Mouse (Mus musculus) forebrain, postnatal 0 days (tissue): Measurements from ENCODE around the gene Egfem1. TPM values are rescaled to one million over a fixed set of nuclear protein-coding genes. Genes with fewer than 3 reads are reported as not detected.

Experiments used
- ATAC-seq: fragments of 200-750 bp; cut with Nextera tagmentation; 2 replicates; pipeline ENCODE4 v1.8.0; 2017; ENCODE audit warnings: mild to moderate bottlenecking, moderate library complexity
- DNase-seq: peaks from one replicate; pipeline ENCODE4 v3.0.0-alpha.2; 2015
- H3K27ac ChIP-seq: fragments of 300-500 bp; sonication (generic); 2 replicates; pipeline ENCODE4 v1.5.1; 2014; ENCODE audit warnings: low read depth, mild to moderate bottlenecking, antibody characterized with exemption, low read length, moderate library complexity, mixed read lengths
- H3K27me3 ChIP-seq: fragments of 300-500 bp; sonication (generic); 2 replicates; pipeline ENCODE4 v1.6.1; 2014; ENCODE audit warnings: mild to moderate bottlenecking, low read length, mixed read lengths; ENCODE audit not compliant: insufficient read depth
- H3K36me3 ChIP-seq: fragments of 300-500 bp; sonication (generic); 2 replicates; pipeline ENCODE4 v1.6.1; 2014; ENCODE audit warnings: mild to moderate bottlenecking, moderate library complexity; ENCODE audit not compliant: insufficient read depth
- H3K4me1 ChIP-seq: fragments of 300-500 bp; sonication (generic); 2 replicates; pipeline ENCODE4 v1.6.1; 2014; ENCODE audit warnings: antibody characterized with exemption; ENCODE audit not compliant: insufficient read depth
- H3K4me2 ChIP-seq: fragments of 300-500 bp; sonication (generic); 2 replicates; pipeline ENCODE4 v1.6.1; 2014; ENCODE audit warnings: low read depth, mild to moderate bottlenecking, moderate library complexity
- H3K4me3 ChIP-seq: fragments of 300-500 bp; sonication (generic); 2 replicates; pipeline ENCODE4 v1.5.1; 2014; ENCODE audit warnings: low read depth, low read length, mixed read lengths
- H3K9ac ChIP-seq: fragments of 300-500 bp; sonication (generic); 2 replicates; pipeline ENCODE4 v1.6.1; 2014; ENCODE audit warnings: mild to moderate bottlenecking
- H3K9me3 ChIP-seq: fragments of 300-500 bp; sonication (generic); 2 replicates; pipeline ENCODE4 v1.6.1; 2016; ENCODE audit warnings: low read length
- CTCF ChIP-seq: sonication (generic); IDR thresholded peaks from 2 replicates; pipeline ENCODE4 v1.5.1; 2016; ENCODE audit warnings: antibody characterized with exemption, control low read depth, low read depth
- WGBS: fragments of 180-500 bp; shearing (Covaris S2); extraction: QIAGEN DNeasy Blood & Tissue Kit; methylation state at CpG from one replicate; pipeline ENCODE4 v1.1.7; 2014; 5-methylcytosine and 5-hydroxymethylcytosine counted together
- polyA plus RNA-seq: library from polyadenylated mRNA; unstranded; fragments of >200 nt; fragmentation: Nextera tagmentation; extraction: Ambion mirVana; gene quantifications from 2 replicates; pipeline ENCODE4 v1.2.1, GENCODE M21; 2015
- total RNA-seq: library from RNA; depleted of rRNA; stranded (reverse); fragments of >200 nt; gene quantifications from 2 replicates; pipeline ENCODE4 v1.2.3, GENCODE M21; 2014

Gene Egfem1
- total and polyA plus RNA-seq, 2 experiments from 2014 or later: 5.0 to 14.3 TPM

DNA sequence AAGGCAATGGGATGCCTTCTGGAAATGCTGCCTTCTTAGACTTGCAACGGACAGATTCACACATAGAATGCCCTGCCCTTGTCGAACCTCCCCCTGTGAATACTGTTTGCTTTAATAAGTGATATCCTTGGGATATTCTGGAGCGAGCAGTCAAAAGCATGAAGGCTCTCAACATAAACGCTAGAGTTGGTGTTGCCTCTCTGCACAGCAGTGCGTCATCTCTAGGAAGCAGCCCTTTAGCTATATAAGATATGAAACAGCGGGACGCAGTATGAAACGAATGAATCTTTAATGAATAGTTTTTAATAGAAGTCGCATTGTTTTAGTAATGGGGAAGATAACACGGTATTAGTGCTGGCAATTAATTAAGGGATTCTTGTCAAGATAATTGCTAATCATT is 101.2 kb downstream of the Egfem1 start:
- Histone ChIP-seq H3K9me3 (no peaks in the 10 kb centered on the region), H3K4me1 (no peaks in the 10 kb centered on the region), H3K36me3 (no peaks in the 10 kb centered on the region), H3K27ac (no peak overlapping the region; the same call in 1 of the 2 replicates), H3K27me3 (no peaks in the 10 kb centered on the region), H3K4me3 (no peak overlapping the region), H3K4me2 (no peak overlapping the region), H3K9ac (no peak overlapping the region)
- no peak for TF ChIP-seq CTCF
- ATAC-seq (peak; percentile 43; the same call in 1 of the 2 replicates), DNase-seq (no peak)
- WGBS: 52% methylated on average over 10 of the region's 10 CpGs

DNA sequence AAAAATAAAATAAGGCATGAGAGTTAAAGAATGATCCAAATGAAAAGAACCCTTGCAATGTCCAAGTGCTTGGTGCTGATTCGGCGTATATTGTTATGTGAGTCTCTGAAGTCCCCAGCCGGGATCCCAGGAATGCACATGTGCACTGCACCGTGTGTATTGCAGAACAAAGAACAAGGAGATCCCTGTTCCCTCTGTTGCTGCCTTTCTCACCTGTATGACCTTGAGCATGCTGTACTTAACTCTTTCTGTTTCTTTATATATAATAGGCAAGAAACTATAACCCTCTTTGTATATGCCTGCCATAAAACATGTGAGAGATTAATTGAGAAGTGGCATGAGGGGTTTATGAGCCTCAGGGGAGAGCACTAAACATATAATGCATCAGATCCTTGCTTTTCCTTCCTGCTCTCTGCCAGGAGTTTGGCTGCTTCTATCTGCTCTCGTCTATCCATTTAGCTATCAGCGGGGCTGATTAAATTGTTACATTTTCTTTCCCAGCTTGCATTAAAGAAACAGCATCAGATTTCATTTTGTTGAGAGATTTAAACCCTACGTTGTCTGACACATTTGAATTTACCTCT is 101.9 kb downstream of the Egfem1 start:
- no peaks in the 10 kb centered on the region for H3K36me3 ChIP-seq
- H3K9me3 ChIP-seq: no peaks in the 10 kb centered on the region
- H3K4me2 ChIP-seq: no peak overlapping the region
- H3K27me3 ChIP-seq: no peaks in the 10 kb centered on the region
- H3K27ac ChIP-seq: 0 out of 2 replicates have a peak overlapping the region, but pooled peaks have one; percentile 10
- no peak overlapping the region for H3K9ac ChIP-seq
- H3K4me3 ChIP-seq: no peak overlapping the region
- 31% methylated on average over 7 of the region's 7 CpGs for WGBS
- no peaks in the 10 kb centered on the region for H3K4me1 ChIP-seq
- no peak for TF ChIP-seq CTCF
- DNase-seq (no peak), ATAC-seq (no peak; the same call in 1 of the 2 replicates)

DNA sequence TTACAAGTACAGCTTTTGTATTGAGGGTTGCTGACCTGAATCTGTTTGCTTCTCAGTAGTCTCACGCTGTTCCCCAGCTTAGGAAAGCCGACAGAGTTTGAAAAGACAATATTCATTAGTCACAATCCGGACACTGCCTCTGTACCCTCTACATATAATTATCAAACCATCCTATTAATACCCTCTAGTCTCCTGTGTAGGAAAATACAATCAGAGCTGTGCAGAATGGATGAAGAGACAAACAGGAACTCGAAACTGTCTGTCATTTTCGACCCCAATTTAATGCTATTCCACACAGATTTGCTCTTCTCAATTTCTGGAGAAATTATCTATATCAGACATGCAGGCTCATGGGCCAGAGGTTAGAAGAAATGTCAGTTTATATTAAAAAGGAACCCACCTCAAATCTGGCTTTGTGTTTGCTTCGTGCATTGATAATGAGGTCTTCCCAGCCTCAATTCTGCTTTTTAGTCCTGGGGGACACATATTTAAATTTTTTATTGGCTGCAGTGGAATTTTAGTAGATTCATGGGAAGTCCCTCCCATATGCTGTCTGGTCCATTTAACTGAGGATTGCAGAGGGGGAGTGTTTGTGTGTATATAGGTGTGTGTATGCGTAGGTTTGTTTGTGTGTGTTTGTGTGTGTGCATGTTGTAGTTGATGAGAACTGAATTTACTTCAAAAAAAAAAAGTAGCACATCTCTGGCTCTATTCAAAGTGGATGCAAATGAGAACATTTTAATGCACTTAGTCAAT is 102.8 kb downstream of the Egfem1 start:
- no peaks in the 10 kb centered on the region for H3K27me3 ChIP-seq
- TF ChIP-seq CTCF: no peak
- no peaks in the 10 kb centered on the region for H3K36me3 ChIP-seq
- H3K4me3 ChIP-seq: no peak overlapping the region
- H3K9ac ChIP-seq: no peak overlapping the region
- H3K4me1 ChIP-seq: no peaks in the 10 kb centered on the region
- 51% methylated on average over 7 of the region's 7 CpGs for WGBS
- DNase-seq: no peak
- H3K9me3 ChIP-seq: no peaks in the 10 kb centered on the region
- H3K4me2 ChIP-seq: no peak overlapping the region
- no peak for ATAC-seq
- H3K27ac ChIP-seq: no peak overlapping the region

DNA sequence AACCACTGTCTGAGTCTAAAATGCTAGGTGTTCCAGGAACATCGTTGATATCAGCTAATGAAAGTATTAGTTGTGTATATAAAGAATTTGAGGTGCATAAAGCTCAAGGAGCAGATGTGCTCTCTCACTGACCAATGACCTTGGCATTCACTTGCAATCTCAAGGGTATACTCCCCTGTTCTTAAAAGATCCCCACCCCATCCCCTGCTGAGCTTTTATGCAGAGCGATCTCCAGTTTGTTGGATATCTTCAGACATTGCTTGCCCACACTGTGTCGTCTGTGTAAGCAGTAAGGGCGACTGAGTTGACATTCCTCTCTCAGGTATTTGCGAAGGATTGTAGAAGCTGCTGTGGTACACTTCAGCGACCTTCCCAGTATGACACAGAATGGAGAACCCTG is 108.4 kb downstream of the Egfem1 start:
- DNase-seq (no peak), ATAC-seq (no peak)
- Histone ChIP-seq H3K27me3 (no peaks in the 10 kb centered on the region), H3K4me1 (no peaks in the 10 kb centered on the region), H3K36me3 (no peaks in the 10 kb centered on the region), H3K9ac (no peak overlapping the region), H3K9me3 (no peaks in the 10 kb centered on the region), H3K27ac (no peak overlapping the region), H3K4me2 (no peak overlapping the region), H3K4me3 (no peak overlapping the region)
- 73% methylated on average over 6 of the region's 6 CpGs for WGBS
- no peak for TF ChIP-seq CTCF

DNA sequence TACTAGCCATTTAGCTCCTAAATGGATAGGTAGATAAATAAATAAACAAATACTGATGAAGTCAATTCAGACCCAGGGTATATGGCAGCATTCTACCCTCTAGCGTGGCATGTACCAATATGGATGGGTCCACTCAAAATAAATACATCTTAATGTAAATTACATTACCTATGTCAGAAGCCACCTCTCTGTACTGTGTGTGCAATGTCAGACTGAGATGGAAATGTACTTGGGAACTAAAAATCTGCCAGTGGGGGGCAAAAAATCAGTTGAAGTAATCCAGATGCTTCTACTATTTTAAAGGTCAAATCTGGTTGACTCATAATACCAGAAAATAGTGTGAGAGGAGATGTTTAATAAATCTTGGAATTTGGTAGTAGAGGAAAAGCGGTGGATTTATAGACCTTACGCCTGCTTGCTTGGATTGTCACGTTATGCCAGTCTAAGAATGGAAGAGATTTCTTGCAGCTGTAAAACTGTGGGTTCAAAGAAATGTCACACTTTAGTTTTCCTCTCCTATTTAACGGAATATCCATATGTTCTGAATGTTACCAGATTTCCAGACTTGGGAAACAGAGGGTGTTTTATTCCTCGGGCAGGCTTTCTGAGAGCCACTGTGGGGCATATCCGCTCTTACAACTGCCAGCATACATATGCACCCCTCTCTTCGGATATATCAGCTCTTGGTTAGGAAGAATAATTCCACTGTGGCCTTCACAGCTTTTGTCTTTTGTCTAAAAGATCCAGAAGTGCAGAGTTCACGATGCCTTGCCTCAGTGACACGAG is 116.1 kb downstream of the Egfem1 start:
- Histone ChIP-seq H3K4me3 (no peak overlapping the region), H3K27me3 (no peaks in the 10 kb centered on the region), H3K4me2 (no peak overlapping the region), H3K36me3 (no peaks in the 10 kb centered on the region), H3K9me3 (no peaks in the 10 kb centered on the region), H3K27ac (no peak overlapping the region), H3K4me1 (0 out of 2 replicates have a peak, but pooled peaks cover 6% of the 10 kb centered on the region), H3K9ac (no peak overlapping the region)
- no peak for TF ChIP-seq CTCF
- ATAC-seq: no peak; the same call in 1 of the 2 replicates
- WGBS: 69% methylated on average over 10 of the region's 10 CpGs
- no peak for DNase-seq

DNA sequence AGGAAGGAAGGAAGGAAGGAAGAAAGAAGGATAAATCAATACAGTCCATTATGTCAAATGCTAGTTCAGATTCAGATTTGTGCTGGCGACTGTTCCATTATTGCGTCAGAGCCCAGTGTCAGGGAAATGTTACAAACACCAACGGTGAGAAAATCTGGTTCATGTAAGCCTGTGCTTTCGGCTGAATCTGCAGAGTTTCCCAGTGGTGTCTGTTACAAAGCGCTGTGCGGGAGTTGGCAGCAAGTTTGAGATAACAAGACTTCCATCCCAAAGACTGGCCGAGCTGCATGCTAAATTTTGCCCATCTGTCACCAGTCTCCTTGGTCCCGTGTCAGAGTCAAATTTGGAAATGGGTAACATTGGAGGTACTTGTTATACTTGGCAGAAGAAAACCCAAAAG is 118.8 kb downstream of the Egfem1 start:
- H3K4me3 ChIP-seq: no peak overlapping the region
- H3K4me1 ChIP-seq: 0 out of 2 replicates have a peak, but pooled peaks cover 6% of the 10 kb centered on the region
- WGBS: 47% methylated on average over 8 of the region's 8 CpGs
- no peak overlapping the region for H3K27ac ChIP-seq
- H3K9me3 ChIP-seq: no peaks in the 10 kb centered on the region
- ATAC-seq (peak; percentile 79), DNase-seq (peak; percentile 66)
- H3K9ac ChIP-seq: no peak overlapping the region
- no peaks in the 10 kb centered on the region for H3K36me3 ChIP-seq
- no peaks in the 10 kb centered on the region for H3K27me3 ChIP-seq
- TF ChIP-seq CTCF: no peak
- no peak overlapping the region for H3K4me2 ChIP-seq
